Mouse (Mus musculus) megakaryocyte progenitor cell, adult 5-6 weeks (primary cell): Measurements from ENCODE around the gene P2rx1. TPM values are rescaled to one million over a fixed set of nuclear protein-coding genes. Genes with fewer than 3 reads are reported as not detected.
A peak's percentile ranks its signal among the peaks of the same experiment; 100 is the strongest.

Source experiments
- ATAC-seq: replicated peaks from 2 replicates; pipeline ENCODE4 v1.8.0; 2016; ENCODE audit warnings: mild to moderate bottlenecking, moderate TSS enrichment, inconsistent platforms; ENCODE audit not compliant: poor library complexity
- total RNA-seq, 2 experiments: library from RNA; stranded (forward) in 1 of 2; stranded (reverse) in 1 of 2; fragments of 157-497, 149-512 nt in 1 of 2; fragments of 200-1000 nt in 1 of 2; gene quantifications; 2 replicates each; pipeline versions ENCODE4 v1.2.3 to v1.2.4; 2015 to 2017

Gene P2rx1
- total RNA-seq, 2 experiments from 2014 or later, result 5.2 to 9.3 TPM

DNA sequence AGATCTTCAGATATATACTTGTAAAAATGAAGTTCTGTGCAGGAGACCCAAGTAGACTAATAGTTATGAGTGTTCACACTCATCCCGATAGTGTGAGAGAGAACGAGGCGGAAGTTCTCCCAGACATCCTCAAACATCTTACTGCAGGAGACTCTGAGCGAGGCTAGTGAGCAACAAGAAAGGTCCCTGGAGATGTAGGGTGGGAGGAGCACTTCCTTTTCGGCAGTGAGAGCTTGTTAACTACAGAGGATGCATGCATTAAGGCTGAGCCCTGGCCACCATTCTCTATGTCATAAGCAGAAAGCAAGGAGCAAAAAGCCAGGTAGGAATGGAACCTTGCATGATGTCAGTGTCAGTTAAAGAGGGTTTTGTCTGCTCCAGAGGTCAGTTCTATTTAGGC lies 11.7 kb upstream of the P2rx1 start:
- ATAC-seq, result no peak

DNA sequence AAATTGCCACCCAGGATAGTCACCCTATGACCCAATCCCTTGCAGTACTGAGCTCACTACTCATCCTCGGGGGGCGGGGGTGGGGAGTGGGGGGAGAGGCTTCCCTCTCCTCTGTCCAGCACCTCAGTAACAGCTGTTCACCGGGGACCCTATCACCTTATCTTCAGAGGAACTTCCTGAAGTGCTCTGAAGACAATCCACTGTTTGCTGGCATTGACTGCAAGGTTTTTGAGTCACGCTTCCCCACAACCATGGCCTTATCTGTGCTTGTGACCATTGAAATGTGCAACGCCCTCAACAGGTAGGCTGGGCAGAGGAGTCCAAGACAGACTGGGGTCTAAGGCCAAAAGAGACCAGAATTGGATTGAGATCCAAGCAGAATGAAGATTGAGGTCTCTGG lies 11.1 kb upstream of the P2rx1 start:
- no peak for ATAC-seq

DNA sequence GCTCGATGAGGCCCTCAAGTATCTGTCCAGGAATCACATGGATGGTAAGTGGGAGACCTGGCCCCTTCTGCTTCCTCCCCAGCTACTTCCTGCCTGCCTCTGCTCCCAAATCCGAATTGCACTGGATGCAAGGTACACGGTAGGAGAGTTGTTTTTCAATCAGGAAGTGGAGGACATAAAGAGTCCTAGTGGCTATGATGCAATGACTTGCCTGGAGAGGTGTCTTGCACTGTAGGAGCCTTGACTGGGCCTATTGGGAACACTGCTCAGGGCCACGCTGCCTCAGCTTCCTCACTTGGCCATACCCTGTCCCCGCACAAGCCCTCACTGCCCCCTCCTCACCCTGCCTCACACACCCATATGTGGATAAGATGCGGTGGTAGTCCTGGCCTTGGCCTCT lies 9.9 kb upstream of the P2rx1 start:
- peak; percentile 57 for ATAC-seq

DNA sequence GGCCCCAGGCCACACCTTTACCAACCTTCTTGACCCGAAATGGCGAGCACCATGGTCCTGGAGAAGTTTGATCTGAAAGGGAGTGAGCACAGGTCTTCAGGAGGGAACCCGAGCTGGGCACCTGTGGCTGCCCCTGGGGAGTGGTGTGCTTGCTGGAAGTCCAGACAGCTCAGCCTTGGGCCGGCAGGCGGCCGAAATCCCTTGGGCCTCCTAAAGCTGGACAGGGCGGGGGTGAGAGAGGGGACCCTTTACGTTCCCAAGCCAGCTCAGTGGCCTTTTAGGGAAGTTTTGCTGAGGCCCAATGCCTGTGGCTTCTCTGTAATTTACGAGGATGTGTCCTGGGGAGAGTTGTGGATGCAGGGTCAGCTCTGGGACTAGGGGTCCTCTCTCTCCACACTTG lies 8.2 kb upstream of the P2rx1 start:
- no peak for ATAC-seq

DNA sequence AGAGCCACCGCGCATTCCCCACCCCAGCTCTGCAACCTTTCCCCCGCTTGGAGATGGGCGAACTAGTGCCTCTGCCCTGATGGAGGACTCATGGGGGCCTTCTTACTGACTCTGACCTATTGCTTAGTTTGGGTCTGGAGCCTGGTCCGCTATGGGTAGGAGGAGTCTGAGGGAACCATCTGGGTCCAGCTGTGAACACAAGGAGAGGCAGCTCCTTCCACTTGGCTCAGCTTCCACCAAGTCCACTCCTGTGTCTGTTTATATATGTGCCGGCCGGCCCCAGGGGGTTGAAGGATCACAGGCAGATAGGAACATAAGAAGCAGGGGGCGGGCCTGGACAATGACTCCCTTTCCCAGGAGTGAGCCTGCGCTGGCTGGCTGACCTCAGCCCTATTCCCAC lies 6.9 kb upstream of the P2rx1 start:
- no peak for ATAC-seq

DNA sequence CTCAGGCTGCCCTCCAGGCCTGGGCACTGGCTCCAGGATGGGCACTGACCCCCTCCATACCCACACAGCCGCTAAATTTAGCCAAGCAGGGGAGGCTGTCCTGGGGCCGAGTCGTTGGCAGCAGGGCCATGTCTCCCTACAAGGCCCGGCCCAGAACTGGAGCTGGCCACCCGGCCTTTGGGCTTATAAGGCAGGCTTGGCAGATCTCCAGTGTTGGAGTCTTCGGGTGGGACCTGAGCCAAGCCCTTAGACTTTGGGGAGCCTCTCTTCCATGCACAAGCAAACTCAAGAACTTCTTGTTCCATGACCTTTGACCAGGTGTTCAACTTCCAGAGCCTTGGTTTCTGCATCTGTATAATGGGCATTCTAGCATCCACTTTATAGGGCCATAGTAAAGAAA lies 2.6 kb upstream of the P2rx1 start:
- ATAC-seq, result no peak

DNA sequence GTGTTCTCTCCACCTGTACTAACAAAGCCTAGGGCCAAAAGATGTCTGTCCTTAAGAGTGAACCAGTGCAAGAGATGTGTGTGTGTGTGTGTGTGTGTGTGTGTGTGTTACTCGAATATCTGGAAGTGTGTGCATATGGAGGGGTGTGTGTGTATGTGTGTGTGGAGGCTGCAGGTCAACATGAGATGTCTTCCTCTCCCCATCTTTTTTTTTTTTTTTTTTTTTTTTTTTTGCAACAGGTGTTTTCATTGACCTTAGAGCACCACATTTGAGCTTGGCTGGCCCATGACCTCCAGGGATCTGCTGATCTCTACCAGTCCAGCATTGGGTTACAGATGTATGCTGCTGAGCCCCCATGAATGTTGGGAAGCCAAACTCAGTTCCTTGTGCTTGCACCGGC lies 2.1 kb upstream of the P2rx1 start:
- ATAC-seq, result no peak

DNA sequence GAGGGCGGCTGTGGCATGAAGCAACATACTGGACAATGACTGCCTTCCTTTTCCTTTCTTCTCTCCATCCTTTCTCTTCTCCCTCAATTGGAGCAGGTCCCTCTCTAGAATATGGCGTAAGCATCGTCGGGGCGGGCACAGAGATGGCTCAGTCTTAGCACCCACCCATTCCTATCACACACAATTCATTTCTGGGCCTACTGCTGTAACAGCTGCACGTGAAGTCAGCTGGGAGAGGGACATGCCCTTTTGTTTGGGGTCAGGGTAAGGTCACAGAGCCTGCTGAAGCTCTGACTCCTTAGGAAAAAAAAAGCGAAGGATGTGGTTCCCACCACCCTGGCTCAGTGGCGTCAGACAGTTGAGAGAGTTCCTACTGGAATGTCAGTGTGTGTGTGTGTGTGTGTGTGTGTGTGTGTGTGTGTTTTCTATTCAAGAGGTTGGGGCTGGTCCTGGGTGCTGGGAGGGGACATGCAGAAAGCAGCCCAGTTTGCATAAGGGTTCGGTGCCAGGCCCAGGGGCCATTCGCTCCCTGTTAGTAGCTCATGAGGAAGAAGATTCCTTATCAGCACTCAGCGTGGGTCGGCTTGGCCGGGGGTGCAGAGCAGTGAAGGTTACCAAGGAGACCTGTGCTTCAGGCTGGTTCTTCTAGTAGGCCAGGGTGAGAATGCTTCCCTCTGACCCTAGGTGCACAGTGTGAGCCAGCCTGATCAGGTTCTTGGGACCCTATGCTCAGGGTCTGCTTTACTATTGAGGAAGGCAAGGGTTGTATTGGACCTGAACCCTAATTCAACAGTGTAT lies 1.2 kb upstream of the P2rx1 start:
- 0 out of 2 replicates have a peak, but pooled peaks have one; percentile 4 for ATAC-seq

DNA sequence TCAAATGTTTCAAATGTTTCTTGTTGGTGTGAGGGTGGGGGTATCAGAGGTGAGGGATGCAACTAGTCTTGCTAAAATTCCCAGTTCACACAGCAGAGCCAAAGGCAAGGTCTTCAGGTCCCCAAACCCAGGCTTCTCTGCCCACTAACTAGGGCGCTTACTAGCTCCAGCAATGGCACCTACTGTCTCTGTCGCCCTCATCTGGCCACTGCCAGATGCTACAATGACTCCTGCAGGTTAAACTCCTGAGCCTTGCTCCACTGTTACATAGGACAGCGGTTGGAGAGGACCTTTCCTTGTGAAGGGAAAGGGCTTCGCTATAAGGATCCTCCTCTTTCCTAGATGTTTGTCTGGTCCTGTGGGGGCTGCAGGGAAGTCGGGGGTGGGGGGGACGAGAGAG lies 2.1 kb downstream of the P2rx1 start:
- peak; percentile 79 for ATAC-seq

DNA sequence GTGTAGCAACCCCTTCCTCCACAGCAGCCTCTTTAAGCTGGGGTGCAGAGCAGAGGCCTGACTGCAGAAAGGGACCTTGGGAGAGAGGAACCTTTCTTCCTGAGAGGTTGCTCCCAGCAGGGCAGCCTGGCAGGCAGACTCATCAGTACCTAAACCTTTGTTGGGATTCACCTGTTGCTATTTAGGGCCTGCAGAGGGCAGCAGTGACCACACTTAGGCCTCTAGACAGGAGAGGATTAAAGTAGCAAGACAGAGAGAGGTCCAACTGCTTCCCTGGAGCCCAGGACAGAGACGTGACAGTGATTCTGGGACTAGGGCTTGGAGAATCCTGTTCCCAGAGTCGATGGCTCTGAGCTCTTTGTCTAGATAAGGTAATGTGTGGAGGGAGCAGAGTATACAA lies 7.5 kb downstream of the P2rx1 start:
- ATAC-seq, result peak; percentile 87

DNA sequence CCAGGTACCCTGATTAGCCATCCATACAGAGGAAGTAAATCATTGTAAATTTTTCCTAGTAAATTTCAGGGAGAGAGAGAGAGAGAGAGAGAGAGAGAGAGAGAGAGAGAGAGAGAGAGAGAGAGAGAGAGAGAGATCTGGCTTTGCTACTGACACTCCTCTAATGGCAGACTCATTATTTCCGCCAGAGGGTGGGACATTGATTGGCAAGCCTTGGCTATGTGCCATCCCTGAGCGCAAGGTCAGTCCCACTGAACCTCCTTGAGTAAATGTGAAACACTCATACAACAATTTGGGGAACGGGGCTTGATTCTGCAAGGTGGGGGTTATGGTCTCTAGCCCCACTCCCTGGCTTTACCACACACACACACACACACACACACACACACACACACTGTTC lies 8.2 kb downstream of the P2rx1 start:
- no peak for ATAC-seq

DNA sequence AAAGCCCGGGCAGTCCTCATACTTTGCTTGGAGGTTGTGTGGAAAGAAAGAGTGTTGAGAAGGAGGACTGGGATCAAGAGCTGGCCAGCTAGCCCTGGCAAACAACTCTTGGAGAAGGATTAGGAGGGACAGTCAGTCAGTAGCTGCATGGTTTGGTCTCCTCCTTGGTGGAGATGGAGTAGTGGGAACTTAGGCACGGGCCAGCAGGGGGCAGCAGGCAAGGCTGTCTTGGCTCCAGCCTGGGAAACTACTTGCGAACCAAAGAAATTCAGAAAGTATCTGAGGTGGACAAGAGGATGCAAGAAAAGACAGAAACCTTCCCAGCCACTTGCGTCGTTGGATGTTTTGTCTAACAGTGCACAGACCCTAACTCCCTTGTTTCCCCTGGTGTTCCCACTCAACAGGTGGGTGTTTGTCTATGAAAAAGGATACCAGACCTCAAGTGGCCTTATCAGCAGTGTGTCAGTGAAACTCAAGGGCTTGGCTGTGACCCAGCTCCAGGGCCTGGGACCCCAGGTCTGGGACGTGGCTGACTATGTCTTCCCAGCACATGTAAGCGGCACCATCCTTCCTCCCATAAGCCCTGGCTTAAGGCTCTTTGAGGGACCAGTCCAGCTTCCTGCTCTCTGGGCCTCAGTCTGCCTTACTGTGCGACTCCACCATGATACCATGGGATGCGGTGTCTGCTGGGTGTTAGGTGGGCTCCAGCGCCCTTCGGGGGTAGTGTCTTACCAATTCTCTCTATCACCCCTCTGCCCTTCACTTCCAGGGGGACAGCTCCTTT lies 9.0 kb downstream of the P2rx1 start:
- ATAC-seq, result peak; percentile 78

DNA sequence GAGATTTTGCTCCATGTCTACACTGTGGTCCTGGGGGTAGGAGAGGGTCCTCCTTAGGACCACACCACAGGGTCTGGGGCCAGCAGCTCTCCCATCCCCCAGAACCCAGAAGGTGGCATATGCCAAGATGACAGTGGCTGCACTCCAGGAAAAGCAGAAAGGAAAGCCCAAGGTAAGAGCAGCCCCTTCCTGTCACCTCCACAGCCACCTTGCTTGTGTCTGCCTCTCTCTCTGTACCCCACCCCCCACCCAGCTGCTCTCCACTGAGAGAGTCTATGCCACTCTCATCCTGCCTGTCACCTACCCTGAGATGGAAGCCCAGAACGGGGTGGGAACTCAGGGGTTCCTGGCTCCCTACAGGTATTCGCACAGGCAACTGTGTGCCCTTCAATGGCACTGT lies 9.9 kb downstream of the P2rx1 start:
- no peak for ATAC-seq

DNA sequence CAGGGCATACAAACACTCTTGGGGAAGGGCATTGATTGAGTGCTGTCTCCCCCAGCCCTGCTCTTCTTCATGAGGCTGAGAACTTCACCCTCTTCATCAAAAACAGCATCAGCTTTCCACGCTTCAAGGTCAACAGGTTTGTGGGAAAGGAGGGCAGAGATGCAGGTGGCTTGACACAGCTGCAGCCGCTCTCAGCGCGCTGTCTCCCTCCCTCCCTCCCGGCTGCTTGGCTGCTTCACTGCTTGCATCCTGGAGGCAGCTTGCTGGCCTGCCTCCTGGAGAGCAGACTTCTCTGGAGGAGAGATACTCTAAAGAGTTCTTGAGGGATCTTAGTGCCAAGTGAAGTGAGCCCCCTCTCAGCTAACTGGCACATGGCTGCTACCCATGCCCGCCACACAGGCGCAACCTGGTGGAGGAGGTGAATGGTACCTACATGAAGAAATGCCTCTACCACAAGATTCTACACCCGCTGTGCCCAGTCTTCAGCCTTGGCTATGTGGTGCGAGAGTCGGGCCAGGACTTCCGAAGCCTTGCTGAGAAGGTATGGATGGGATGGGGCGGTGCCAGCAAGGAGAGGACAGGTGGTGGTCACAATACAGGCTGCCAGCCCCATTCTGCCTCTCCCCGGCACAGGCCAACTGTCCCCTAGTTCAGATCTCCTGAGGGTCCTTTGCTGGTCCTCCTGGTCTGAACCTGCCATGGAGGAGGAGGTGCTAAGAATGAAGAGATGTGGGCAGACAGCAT lies 10.8 kb downstream of the P2rx1 start:
- no peak for ATAC-seq

DNA sequence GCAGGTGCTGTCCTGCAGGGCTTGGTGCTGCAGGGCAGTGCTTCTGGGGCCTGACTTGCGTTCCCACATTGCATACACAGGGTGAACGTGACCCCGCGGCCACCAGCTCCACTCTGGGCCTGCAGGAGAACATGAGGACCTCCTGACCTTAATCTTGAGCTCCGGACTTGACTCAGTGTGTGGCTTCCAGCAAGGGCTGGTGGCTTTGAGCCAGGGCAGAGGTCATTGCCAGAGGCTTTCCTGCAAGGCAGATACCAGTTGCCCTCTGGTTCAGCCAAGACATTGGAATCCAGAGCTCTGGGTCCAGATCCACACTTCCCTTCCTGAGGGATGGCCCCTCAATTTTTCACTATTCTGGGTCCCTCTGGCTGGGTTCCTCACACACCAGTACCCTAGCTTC lies 15.1 kb downstream of the P2rx1 start:
- no peak for ATAC-seq

DNA sequence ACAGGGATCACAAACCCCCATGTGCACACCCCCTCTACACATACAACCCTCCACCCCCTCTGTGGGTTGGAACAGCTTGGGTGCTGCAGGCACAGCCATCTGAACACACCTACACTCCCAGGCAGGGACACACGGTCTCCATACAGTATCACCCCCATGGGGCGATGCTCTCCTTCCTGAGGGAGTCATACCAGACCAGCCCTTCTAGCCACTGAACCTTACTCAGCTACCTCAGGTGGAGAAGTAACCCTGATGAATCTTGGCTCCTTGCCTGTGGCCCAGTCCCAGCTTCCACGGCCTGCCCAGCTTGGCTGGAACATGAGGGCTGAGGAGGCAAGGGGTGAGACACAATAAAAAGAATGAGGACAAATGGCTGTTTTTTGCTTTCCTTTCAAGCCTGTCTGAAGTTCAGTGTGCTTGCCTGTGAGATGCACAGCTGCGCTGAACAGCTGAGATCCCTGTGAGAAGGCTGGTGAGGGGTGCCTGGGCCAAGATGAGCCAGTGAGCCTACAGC lies 16.0 kb downstream of the P2rx1 start:
- ATAC-seq, result no peak

DNA sequence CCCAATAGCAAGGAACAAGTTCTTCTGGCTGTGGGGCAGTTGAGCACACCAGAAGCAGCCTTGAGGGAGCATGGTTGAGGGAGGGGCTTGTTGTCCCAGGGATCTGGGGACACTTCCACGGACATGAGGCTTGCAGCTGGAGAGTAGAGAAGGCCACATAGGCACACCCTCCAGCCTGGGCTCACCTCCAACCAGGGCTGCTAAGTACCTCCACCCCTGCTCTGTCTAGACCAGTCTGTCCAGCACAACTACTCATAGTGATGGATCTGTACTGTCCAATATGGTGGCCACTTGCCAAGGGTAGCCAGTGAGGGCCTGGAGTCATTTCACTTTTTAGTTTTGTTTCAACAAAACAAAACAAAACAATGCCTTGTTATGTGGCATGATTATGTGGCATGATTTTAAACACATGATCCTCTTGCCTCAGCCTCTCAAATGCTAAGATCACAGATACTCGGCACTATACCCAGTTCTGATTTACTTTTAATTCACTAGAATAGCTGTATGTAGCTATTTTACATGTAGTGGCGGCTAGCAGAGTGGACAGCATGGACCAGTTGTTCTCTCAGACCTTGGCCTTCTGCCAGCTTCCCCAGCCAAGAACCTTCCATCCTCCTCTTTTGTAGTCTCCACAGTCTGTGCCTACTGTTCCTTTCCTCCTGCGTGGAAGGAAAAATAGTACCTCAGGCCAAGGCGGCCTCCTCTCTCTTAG lies 16.6 kb downstream of the P2rx1 start:
- ATAC-seq, result no peak

DNA sequence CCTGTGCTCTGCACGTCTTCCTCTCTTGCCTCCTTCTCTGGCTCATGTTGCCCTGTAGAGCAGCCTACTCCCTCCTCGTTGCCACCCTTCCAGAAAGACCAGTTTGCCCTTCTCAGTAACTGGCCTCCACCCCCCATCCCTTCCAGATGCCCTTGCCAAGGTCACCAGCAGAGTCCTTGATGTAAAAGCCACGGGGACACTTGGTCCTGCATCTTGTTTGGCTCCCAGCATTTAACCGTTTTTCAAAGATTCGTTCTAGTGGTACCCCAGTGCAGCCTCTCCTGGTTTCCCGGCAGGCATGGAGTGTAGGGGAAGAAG lies 17.2 kb downstream of the P2rx1 start:
- no peak for ATAC-seq

DNA sequence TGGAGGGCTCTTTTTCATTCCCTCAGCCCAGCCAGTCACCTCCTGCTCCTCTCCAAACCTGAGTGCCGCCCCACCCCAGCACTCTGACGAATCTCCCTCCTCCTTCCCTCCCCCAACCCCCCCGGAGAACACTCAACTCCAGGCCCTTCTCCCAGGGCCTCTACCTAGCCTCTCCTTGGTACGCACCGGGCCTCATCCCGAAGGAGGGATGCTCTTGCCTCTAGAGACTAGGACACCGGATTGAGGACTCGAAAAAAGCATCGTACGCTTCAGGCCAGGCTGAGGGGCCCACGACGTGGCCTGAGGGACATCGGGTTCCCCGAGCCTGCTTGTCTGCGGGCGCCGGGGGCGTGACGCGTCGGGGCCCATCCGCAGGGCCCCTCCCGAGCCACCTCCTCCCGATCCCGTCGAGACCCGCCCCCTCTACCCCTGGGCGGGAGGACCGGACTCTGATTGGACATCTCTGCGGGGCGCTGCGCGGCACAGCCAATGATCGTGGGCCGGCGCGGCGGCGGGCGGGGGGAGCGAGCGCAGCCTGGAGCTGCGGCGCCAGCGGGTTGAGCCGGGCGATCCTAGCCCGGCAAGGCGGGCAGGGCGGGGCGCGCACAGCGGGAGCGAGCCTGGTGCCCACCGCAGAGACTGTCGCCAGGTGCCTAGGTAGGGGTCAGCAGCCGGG lies 19.7 kb downstream of the P2rx1 start, which contains the start of gene Camkk1:
Gene Camkk1, plus strand, starts transcription at position 538 of the 676 bp plus-strand sequence.
- ATAC-seq, result peak; percentile 94

DNA sequence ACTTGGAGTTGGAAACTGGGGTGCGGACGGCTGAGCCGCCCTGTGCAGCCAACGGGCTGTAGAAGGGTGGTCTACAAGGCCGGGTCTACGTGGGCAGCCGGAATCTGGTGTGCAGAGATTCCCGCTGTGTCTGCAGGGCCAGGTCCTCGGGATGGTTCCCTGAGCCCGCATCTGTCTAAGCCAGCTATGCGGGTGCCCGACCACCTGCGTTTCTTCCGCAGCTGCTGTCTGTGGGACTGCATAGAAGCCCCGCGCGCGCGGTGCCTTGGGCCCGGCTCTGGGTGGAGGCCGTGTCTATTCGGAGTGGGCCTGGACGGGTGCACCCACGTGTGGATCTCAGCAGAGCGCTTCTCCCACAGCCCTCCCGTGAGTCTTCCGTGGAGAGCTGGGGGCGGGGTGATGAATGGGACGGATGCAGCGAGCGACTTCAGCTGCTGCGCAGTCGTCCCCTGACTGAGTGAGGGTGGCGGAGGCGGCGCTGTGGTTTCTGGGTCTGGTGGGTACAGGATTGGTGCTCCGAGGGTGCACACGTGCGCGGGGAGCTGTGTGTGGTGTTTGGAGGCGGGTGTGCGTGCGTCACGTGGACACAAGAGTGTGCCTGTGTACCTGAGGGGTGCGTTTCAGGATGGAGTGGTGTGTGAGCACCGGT lies 20.4 kb downstream of the P2rx1 start:
- ATAC-seq, result peak; percentile 47
